Mouse (Mus musculus) MEL (cell line): ENCODE measurements around the gene Erbb4. TPM values are rescaled to one million over a fixed set of nuclear protein-coding genes. Genes with fewer than 3 reads are reported as not detected.

ENCODE experiments used
- DNase-seq: peaks from one replicate; pipeline ENCODE4 v3.0.0; 2011; ENCODE audit warnings: low read depth, low spot score
- H3K27ac ChIP-seq: 2 replicates; pipeline ENCODE4 v1.5.1; 2012; ENCODE audit warnings: low read depth, mild to moderate bottlenecking, control low read depth, low read length, moderate library complexity; ENCODE audit not compliant: control insufficient read depth
- H3K27me3 ChIP-seq, 2 experiments: fragments of 150-350 bp in 1 of 2; sonication (generic) in 1 of 2; 2 replicates each; pipeline ENCODE4 v1.6.1; 2012; ENCODE audit warnings: low read length in 2 of 2, mild to moderate bottlenecking in 2 of 2, improper control_type of control experiment in 1 of 2, moderate library complexity in 1 of 2; ENCODE audit not compliant: insufficient read depth in 2 of 2, control insufficient read depth in 1 of 2
- H3K36me3 ChIP-seq, 2 experiments: 2 replicates each; pipeline ENCODE4 v1.6.1; 2012 to 2014; ENCODE audit warnings: low read length in 2 of 2, improper control_type of control experiment in 1 of 2, inconsistent platforms in 1 of 2, mild to moderate bottlenecking in 1 of 2; ENCODE audit not compliant: insufficient read depth in 2 of 2, control insufficient read depth in 1 of 2
- H3K4me1 ChIP-seq, 2 experiments: fragments of 150-350 bp in 1 of 2; sonication (generic) in 1 of 2; 2 replicates each; pipeline ENCODE4 v1.6.1; 2012; ENCODE audit warnings: low read length in 2 of 2, improper control_type of control experiment in 1 of 2, mild to moderate bottlenecking in 1 of 2; ENCODE audit not compliant: insufficient read depth in 2 of 2, control insufficient read depth in 1 of 2
- H3K4me3 ChIP-seq, 2 experiments: fragments of 150-350 bp in 1 of 2; sonication (generic) in 1 of 2; 2 replicates each; pipeline ENCODE4 v1.5.1; 2012; ENCODE audit warnings: low read depth in 2 of 2, low read length in 2 of 2, mild to moderate bottlenecking in 2 of 2, moderate library complexity in 2 of 2, control low read depth in 1 of 2, improper control_type of control experiment in 1 of 2; ENCODE audit not compliant: control insufficient read depth in 1 of 2, insufficient read depth in 1 of 2
- H3K79me2 ChIP-seq: 2 replicates; pipeline ENCODE4 v1.6.1; 2012; ENCODE audit warnings: mild to moderate bottlenecking, low read length, moderate library complexity; ENCODE audit not compliant: control insufficient read depth, poor library complexity, insufficient read depth
- H3K9ac ChIP-seq: 2 replicates; pipeline ENCODE4 v1.6.1; 2012; ENCODE audit warnings: low read depth, mild to moderate bottlenecking, control low read depth, low read length, moderate library complexity; ENCODE audit not compliant: control insufficient read depth, poor library complexity, severe bottlenecking
- H3K9me3 ChIP-seq: fragments of 150-350 bp; sonication (generic); replicated peaks from 2 replicates; pipeline ENCODE4 v1.6.1; 2012; ENCODE audit warnings: mild to moderate bottlenecking, low read length, improper control_type of control experiment, moderate library complexity; ENCODE audit not compliant: insufficient read depth
- BHLHE40 ChIP-seq: IDR thresholded peaks from 2 replicates; pipeline ENCODE4 v1.6.1; 2012; ENCODE audit warnings: low read depth, mild to moderate bottlenecking, inconsistent platforms, low read length, improper control_type of control experiment, borderline replicate concordance
- CHD2 ChIP-seq: IDR thresholded peaks from 2 replicates; pipeline ENCODE4 v1.6.1; 2011; ENCODE audit warnings: low read length, improper control_type of control experiment
- EP300 ChIP-seq, 2 experiments: IDR thresholded peaks; 2 replicates each; pipeline ENCODE4 v1.6.1; 2011; ENCODE audit warnings: improper control_type of control experiment in 2 of 2, low read length in 2 of 2, low read depth in 1 of 2, mild to moderate bottlenecking in 1 of 2
- ETS1 ChIP-seq: IDR thresholded peaks from 2 replicates; pipeline ENCODE4 v1.6.1; 2012; ENCODE audit warnings: low read depth, mild to moderate bottlenecking, inconsistent platforms, low read length, improper control_type of control experiment, moderate library complexity
- GABPA ChIP-seq: IDR thresholded peaks from 2 replicates; pipeline ENCODE4 v1.6.1; 2012; ENCODE audit warnings: low read depth, mild to moderate bottlenecking, inconsistent platforms, low read length, improper control_type of control experiment, moderate library complexity
- GATA1 ChIP-seq: IDR thresholded peaks from 2 replicates; pipeline ENCODE4 v1.6.1; 2011; ENCODE audit warnings: low read depth, low read length, improper control_type of control experiment
- JUND ChIP-seq: IDR thresholded peaks from 2 replicates; pipeline ENCODE4 v1.6.1; 2011; ENCODE audit warnings: low read depth, mild to moderate bottlenecking, improper control_type of control experiment, low read length
- KAT2A ChIP-seq: conservative IDR thresholded peaks from 2 replicates; pipeline ENCODE4 v1.6.1; 2012; ENCODE audit warnings: low read depth, low read length, improper control_type of control experiment, inconsistent platforms
- MAX ChIP-seq: IDR thresholded peaks from 2 replicates; pipeline ENCODE4 v1.6.1; 2011; ENCODE audit warnings: low read length, improper control_type of control experiment
- MEF2A ChIP-seq: IDR thresholded peaks from 2 replicates; pipeline ENCODE4 v1.6.1; 2014; ENCODE audit warnings: low read depth, mild to moderate bottlenecking, inconsistent platforms, low read length, improper control_type of control experiment; ENCODE audit not compliant: poor library complexity, insufficient replicate concordance, severe bottlenecking; ENCODE audit errors: extremely low read depth
- MXI1 ChIP-seq: IDR thresholded peaks from 2 replicates; pipeline ENCODE4 v1.6.1; 2011; ENCODE audit warnings: mild to moderate bottlenecking, low read depth, low read length, improper control_type of control experiment
- MYC ChIP-seq: IDR thresholded peaks from 2 replicates; pipeline ENCODE4 v1.6.1; 2011; ENCODE audit warnings: low read depth, mild to moderate bottlenecking, low read length, improper control_type of control experiment, moderate library complexity
- NRF1 ChIP-seq: IDR thresholded peaks from 2 replicates; pipeline ENCODE4 v1.6.1; 2014; ENCODE audit warnings: low read depth, mild to moderate bottlenecking, inconsistent platforms, low read length, improper control_type of control experiment, moderate library complexity; ENCODE audit not compliant: poor library complexity, insufficient read depth, severe bottlenecking
- POLR2A ChIP-seq, 2 experiments: IDR thresholded peaks; 2 replicates each; pipeline ENCODE4 v1.6.1; 2011 to 2012; ENCODE audit warnings: low read length in 2 of 2, mild to moderate bottlenecking in 2 of 2, control low read depth in 1 of 2, improper control_type of control experiment in 1 of 2, low read depth in 1 of 2, moderate library complexity in 1 of 2; ENCODE audit not compliant: control insufficient read depth in 1 of 2, insufficient read depth in 1 of 2, poor library complexity in 1 of 2
- POLR2AphosphoS2 ChIP-seq: IDR thresholded peaks from 2 replicates; pipeline ENCODE4 v1.6.1; 2011; ENCODE audit warnings: low read length, improper control_type of control experiment
- POLR2AphosphoS5 ChIP-seq: IDR thresholded peaks from 2 replicates; pipeline ENCODE4 v1.6.1; 2012; ENCODE audit warnings: low read depth, borderline replicate concordance, mild to moderate bottlenecking, inconsistent platforms, low read length, moderate library complexity, mixed read lengths
- RAD21 ChIP-seq: IDR thresholded peaks from 2 replicates; pipeline ENCODE4 v1.6.1; 2011; ENCODE audit warnings: mild to moderate bottlenecking, low read depth, low read length, improper control_type of control experiment
- SIN3A ChIP-seq: IDR thresholded peaks from 2 replicates; pipeline ENCODE4 v1.6.1; 2012; ENCODE audit warnings: low read length, improper control_type of control experiment, inconsistent platforms
- TAL1 ChIP-seq: IDR thresholded peaks from 2 replicates; pipeline ENCODE4 v1.6.1; 2012; ENCODE audit warnings: mild to moderate bottlenecking, inconsistent platforms, low read length, moderate library complexity, mixed read lengths
- TBP ChIP-seq: IDR thresholded peaks from 2 replicates; pipeline ENCODE4 v1.8.0; 2011; ENCODE audit warnings: low read depth, low read length, improper control_type of control experiment
- TCF12 ChIP-seq: IDR thresholded peaks from 2 replicates; pipeline ENCODE4 v1.6.1; 2014; ENCODE audit warnings: low read depth, mild to moderate bottlenecking, inconsistent platforms, low read length, improper control_type of control experiment, moderate library complexity
- UBTF ChIP-seq: IDR thresholded peaks from 2 replicates; pipeline ENCODE4 v1.6.1; 2012; ENCODE audit warnings: low read depth, mild to moderate bottlenecking, inconsistent platforms, low read length, improper control_type of control experiment, moderate library complexity, borderline replicate concordance; ENCODE audit not compliant: insufficient read depth
- USF1 ChIP-seq: IDR thresholded peaks from 2 replicates; pipeline ENCODE4 v1.6.1; 2014; ENCODE audit warnings: low read depth, mild to moderate bottlenecking, inconsistent platforms, low read length, improper control_type of control experiment, moderate library complexity
- ZKSCAN1 ChIP-seq: IDR thresholded peaks from 2 replicates; pipeline ENCODE4 v1.6.1; 2012; ENCODE audit warnings: low read depth, mild to moderate bottlenecking, inconsistent platforms, low read length, improper control_type of control experiment, moderate library complexity
- ZMIZ1 ChIP-seq: IDR thresholded peaks from 2 replicates; pipeline ENCODE4 v1.6.1; 2012; ENCODE audit warnings: low read depth, mild to moderate bottlenecking, inconsistent platforms, low read length, improper control_type of control experiment, moderate library complexity
- polyA plus RNA-seq, 2 experiments: library from polyadenylated mRNA; stranded (reverse) in 1 of 2; unstranded in 1 of 2; fragments of >175 nt in 1 of 2; fragments of >200 nt in 1 of 2; gene quantifications; 2 replicates each; pipeline versions ENCODE4 v1.2.1 to v1.2.4; 2012; ENCODE audit warnings: low replicate concordance in 2 of 2, low read depth in 1 of 2; ENCODE audit not compliant: insufficient read length in 2 of 2, insufficient read depth in 1 of 2, missing spikeins in 1 of 2
- total RNA-seq: library from RNA; depleted of rRNA; stranded (reverse); fragments of 300-350 nt; gene quantifications from 2 replicates; pipeline ENCODE4 v1.2.3, GENCODE M21; 2012

The Erbb4 gene
- total and polyA plus RNA-seq, 3 experiments = not detected

DNA sequence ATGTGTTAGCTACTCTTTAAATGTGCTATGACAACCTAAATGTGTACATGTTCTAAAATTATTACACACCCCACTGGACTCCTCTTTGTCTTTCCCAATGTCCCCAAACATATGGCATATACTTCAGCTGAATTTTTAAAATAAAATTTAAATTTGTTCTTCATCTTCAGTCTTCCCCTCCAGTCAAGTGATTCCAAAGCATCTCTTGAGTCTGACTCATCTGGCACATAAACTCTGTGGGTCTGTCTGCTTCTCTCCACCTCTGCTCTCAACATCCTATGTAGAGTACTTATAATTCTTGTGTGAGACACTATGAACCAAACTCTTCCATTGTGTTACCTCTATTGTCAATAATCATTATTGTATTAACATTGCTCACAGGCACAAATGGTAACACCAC lies 972.9 kb downstream of the Erbb4 start:
- Histone ChIP-seq H3K27ac (no peak overlapping the region), H3K9me3 (no peaks in the 10 kb centered on the region), H3K9ac (no peak overlapping the region), H3K4me3 (no peak overlapping the region), H3K4me1 (no peaks in the 10 kb centered on the region), H3K27me3 (no peaks in the 10 kb centered on the region), H3K79me2 (no peaks in the 10 kb centered on the region), H3K36me3 (no peaks in the 10 kb centered on the region)
- TF ChIP-seq UBTF = no peak
- no peak for TF ChIP-seq BHLHE40
- TF ChIP-seq TAL1 = no peak
- TF ChIP-seq ETS1 = no peak
- no peak for TF ChIP-seq EP300 (IDR thresholded peaks at IDR 0.05; ENCODE audit: low read depth in 1 of 2, low read length in 2 of 2)
- TF ChIP-seq MEF2A = no peak
- TF ChIP-seq GATA1 = no peak
- no peak for TF ChIP-seq GABPA
- no peak for TF ChIP-seq MYC
- no peak for TF ChIP-seq USF1
- no peak for TF ChIP-seq POLR2AphosphoS2
- no peak for TF ChIP-seq MAX
- TF ChIP-seq ZKSCAN1 = no peak
- no peak for TF ChIP-seq CHD2
- TF ChIP-seq SIN3A = no peak
- no peak for DNase-seq

DNA sequence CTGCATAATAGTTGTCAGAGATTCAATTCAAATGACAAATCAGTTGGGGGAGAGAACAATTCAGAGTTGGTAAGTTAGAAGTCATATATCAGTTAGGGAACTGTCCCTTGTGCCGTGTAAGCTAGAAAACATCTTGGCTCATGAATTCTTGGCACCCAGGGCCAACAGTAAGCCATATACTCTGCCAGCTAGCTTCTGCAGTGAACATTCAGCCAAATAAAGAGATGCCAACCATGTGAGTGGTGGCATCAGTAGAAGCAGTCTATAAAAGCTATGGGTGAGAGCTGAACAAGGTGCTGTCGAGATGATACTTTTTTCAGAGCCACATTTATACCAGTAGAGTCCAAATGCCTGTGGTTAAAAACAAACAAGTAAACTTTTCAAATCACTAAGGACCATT lies 973.4 kb downstream of the Erbb4 start:
- H3K27me3 ChIP-seq = no peaks in the 10 kb centered on the region
- TF ChIP-seq POLR2A (IDR thresholded peaks at IDR 0.05; ENCODE audit: control insufficient read depth in 1 of 2, insufficient read depth in 1 of 2, low read depth in 1 of 2, low read length in 2 of 2, poor library complexity in 1 of 2) = no peak
- TF ChIP-seq MAX = no peak
- no peak for TF ChIP-seq POLR2AphosphoS2
- no peak for TF ChIP-seq TBP
- no peak for TF ChIP-seq TAL1
- no peak for TF ChIP-seq ZMIZ1
- TF ChIP-seq NRF1 = no peak
- no peak for TF ChIP-seq KAT2A
- no peak for TF ChIP-seq SIN3A
- TF ChIP-seq CHD2 = no peak
- TF ChIP-seq BHLHE40 = no peak
- TF ChIP-seq TCF12 = no peak
- TF ChIP-seq JUND = no peak
- TF ChIP-seq MXI1 = no peak
- TF ChIP-seq RAD21 = no peak
- no peak for TF ChIP-seq POLR2AphosphoS5
- no peak for TF ChIP-seq GATA1
- no peak for TF ChIP-seq GABPA

More for the DNA sequence above, 973.4 kb downstream of the Erbb4 start:
- H3K4me1 ChIP-seq = no peaks in the 10 kb centered on the region
- no peak overlapping the region for H3K4me3 ChIP-seq
- H3K9ac ChIP-seq = no peak overlapping the region
- no peaks in the 10 kb centered on the region for H3K9me3 ChIP-seq
- H3K36me3 ChIP-seq = no peaks in the 10 kb centered on the region
- H3K27ac ChIP-seq = no peak overlapping the region
- no peaks in the 10 kb centered on the region for H3K79me2 ChIP-seq
- DNase-seq = no peak
